Mouse (Mus musculus) MEL-GATA-1-ER (cell line): Measurements from ENCODE around the gene Ubxn10.

ENCODE experiments used
- DNase-seq: peaks from one replicate; pipeline ENCODE4 v3.0.0-alpha.2; 2012; ENCODE audit warnings: low read depth; ENCODE audit errors: extremely low read depth

Ubxn10 gene

GRCm38 (mm10) chr4:138734105-138734504 lies 2.9 kb downstream of the Ubxn10 start:
- no peak for DNase-seq

DNA sequence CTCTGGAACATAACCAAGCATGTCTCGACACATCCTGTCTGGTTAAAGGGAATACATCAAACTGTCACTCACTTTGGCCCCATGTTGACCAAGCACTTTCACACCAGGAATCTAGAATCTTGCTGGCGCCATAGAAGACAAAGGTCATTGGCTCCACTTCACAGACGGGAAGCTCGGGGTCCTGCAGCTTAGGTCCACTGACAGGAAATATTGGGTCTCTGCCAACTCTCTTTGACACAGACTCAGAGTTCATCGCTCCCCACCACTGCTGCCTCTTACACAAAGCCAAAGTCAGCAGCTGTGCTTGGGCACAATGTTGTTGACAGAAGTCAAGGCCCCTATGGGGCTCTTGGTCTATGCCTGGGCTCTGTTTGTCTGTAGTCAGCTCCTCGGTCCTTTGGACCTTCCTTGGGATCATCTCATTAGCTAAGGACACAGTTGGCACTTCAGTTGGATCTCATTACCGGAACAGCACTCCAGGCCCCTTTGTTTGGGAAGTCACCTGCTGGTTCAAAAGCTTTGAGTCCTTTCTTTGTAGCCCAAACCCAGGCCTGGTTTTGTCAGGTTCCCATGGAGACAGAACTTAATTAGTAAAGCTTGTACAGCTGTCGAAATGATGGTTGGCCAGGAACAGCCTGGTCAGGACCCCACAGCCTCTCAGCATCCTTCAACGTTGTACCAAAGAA lies 7.8 kb downstream of the Ubxn10 start:
- no peak for DNase-seq

- DNase-seq: no peak
Observed at GRCm38 (mm10) chr4:138725751-138726150, 11.2 kb downstream of the Ubxn10 start.

DNA sequence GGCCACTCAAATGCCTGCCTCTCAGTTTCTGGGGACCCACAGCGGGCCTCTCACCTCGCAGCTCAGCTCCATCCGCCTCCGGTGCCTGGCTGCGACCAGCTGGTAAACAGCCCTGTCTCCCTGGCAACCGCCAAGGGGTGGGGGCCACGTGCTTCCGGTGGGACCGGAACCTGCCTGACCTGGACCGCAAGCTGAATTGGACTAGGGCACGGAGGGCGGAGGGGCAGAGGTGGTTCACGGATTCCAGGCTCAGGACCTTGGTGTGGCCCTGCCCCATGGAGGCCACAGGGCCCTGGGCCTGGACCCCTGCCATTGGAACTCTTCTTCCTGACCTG lies 11.9 kb downstream of the Ubxn10 start:
- DNase-seq: no peak

- no peak for DNase-seq
Observed at GRCm38 (mm10) chr4:138724354-138725126, 12.4 kb downstream of the Ubxn10 start, which contains the start of gene Pla2g2c. TSS of gene Pla2g2c (plus strand) at chr4:138724792.

GRCm38 (mm10) chr4:138723493-138724281 lies 13.3 kb downstream of the Ubxn10 start:
- DNase-seq: no peak

DNA sequence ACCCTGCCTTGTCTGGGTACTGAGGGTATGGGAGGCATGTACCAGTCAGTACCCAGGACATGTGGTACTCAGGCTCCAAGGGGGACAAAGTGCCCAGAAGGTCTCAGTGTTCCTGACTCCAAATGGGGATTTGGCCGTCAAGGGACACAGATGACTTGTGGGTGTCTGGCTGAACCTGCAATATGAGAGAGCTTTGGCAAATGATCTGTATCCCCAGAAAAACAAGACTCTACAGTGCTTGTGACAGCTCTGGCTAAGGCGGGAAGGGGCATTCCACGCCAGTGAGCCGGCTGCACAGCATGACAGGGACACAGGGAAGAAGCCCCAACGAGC lies 17.7 kb downstream of the Ubxn10 start:
- no peak for DNase-seq

- DNase-seq: no peak
Observed at GRCm38 (mm10) chr4:138718586-138719263, 18.2 kb downstream of the Ubxn10 start.

DNA sequence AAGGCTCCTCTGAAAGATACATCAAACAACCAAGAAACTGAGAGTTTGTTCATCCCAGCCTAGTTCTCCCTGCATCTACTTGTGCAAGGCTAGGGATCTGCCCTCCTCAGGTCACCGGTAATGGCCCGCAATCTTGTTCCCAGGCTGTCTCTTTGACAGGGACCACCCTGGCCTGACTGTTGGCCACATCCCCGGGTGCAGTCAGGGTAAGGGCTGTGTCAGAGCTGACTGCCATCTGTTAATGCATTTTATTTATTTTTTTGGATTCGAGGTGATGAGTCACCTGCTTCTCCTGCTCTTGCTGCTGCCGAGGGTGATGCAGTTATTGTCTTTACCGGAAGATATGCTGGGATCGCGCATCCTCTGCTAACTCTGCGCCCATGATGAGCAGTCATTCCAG lies 20.3 kb downstream of the Ubxn10 start:
- DNase-seq: no peak

GRCm38 (mm10) chr4:138714186-138714585 lies 22.8 kb downstream of the Ubxn10 start:
- DNase-seq: no peak

- no peak for DNase-seq
Observed at GRCm38 (mm10) chr4:138712621-138713020, 24.3 kb downstream of the Ubxn10 start.

- DNase-seq: no peak
Observed at GRCm38 (mm10) chr4:138712096-138712495, 24.9 kb downstream of the Ubxn10 start.

DNA sequence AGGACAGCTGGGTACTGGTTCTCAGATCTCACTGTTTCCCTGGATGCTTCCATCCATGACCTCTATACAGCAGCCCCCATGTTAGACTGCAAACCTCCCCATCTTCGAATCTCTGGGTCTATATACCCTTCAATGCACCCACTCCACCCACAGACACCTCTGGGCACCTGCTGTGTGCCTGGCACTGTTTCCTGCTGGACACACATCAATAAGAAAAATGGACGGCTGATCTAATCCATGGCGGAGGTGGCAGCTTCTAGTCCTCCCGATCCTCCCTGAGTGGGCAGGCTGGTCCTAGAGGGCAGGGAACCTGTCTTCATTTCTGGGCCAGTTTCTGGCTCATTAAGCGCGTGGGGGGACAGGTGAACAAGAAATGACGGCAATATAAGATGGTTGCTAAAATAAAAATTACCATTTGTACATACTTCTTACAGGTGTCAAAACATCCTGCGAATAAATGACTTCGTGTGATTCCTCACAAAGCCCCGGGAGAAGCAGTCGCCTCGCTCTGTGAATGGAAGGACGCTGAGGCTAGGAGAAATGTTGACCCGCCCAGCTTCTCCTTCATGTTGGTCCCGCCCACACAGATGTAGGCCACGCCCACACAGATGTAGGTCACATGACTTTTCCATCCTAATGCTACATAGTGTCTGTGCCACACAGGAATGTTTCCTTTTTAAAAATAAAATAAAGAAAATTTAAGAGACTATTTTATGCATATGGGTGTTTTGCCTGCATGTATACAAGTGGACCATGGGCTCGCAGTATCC lies 25.7 kb downstream of the Ubxn10 start:
- no peak for DNase-seq

DNA sequence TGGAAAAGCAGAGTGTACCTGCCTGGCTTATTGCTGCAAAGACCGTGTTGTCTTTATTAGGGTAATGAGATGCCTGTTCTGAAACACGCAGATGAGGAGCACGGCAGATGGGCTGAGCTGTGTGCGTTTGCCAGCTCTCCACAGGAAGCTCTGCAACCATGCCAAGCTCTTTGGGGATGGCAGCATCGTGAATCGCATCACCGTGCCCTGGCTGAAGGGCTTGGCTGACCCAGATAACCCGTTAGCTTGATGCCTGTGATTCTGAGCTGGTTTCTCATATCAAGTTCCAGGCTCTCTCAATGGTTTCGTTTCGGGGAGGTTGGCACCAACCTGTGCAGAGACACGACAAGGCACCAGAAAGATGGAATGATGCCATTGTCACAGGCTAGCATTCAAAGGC lies 26.3 kb downstream of the Ubxn10 start:
- DNase-seq: no peak

DNA sequence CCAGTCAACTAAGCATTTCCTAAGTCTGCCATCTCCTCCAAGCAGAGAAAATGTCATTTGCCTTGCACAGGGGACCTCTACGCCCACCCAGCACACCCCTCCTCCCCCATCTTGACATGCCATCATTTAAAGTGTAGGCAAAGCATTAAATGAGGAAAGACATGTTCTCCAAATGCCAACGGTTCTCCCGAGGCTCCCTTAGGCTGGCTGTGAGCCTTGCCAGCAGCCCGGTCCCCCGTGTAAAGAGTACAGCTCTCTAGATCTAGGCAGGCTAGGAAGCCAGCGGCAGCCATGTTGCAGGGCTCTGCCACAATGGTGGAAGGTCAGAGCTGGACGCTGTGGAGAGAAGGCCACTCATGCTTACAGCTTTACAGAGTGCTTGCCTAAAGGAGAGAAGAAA lies 27.0 kb downstream of the Ubxn10 start:
- DNase-seq: no peak

- DNase-seq: no peak
Observed at GRCm38 (mm10) chr4:138709246-138709645, 27.7 kb downstream of the Ubxn10 start.

- no peak for DNase-seq
Observed at GRCm38 (mm10) chr4:138708636-138709035, 28.3 kb downstream of the Ubxn10 start.

DNA sequence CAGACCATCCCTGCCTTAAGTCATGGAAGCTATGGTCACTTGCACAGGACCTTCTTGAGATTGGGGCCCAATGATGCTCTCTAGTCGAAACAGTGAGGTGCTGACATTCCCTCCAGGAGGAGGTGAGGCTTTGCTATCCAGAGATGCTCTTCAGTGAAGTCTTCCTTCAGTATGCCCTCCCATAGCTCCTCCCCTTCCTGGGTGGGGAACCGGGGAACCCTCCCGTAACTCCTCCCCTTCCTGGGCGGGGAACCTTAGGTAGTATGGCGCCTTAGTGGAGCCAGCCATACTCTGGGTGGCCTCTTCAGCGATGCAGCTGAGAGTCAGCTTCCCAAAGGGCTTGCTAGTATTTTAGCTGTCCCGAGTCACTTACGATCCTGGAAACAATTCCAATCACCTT lies 30.3 kb downstream of the Ubxn10 start:
- DNase-seq: no peak

GRCm38 (mm10) chr4:138704169-138704568 lies 32.8 kb downstream of the Ubxn10 start:
- no peak for DNase-seq

GRCm38 (mm10) chr4:138703591-138703990 lies 33.4 kb downstream of the Ubxn10 start:
- DNase-seq: no peak

DNA sequence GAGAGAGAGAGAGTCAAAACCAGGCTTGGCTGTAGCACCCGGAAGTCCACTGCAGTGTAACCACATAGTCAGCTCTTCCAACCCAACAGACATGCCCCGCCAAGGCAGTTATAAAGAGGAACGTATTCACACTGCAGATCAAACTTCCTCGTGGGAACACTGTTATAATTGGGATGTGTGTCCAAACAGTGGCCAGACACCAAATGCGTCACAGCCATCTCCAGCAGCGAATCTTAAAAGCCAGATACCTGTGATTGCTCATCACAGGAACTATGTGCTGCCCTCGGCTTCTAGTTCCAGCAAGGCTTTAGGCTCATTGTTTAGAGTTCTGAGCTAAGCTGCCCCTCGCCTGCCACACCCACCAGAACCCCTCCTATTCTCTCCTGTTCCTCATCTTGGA lies 34.4 kb downstream of the Ubxn10 start:
- no peak for DNase-seq
